Mouse (Mus musculus): ENCODE results near the gene Atp1a1.

GRCm38 (mm10) chr3:101636510-101636909, 32.0 kb upstream of the Atp1a1 start:
- TF ChIP-seq CTCF (IDR thresholded peaks at IDR 0.05; ENCODE audit: low read depth, low read length), result no peak
- TF ChIP-seq POLR2A (IDR thresholded peaks at IDR 0.05; ENCODE audit: borderline replicate concordance, low read depth, low read length), result no peak

All from bone marrow macrophage, adult 2 months (primary cell).